Mouse (Mus musculus): ENCODE measurements around the gene Higd1c.

DNA sequence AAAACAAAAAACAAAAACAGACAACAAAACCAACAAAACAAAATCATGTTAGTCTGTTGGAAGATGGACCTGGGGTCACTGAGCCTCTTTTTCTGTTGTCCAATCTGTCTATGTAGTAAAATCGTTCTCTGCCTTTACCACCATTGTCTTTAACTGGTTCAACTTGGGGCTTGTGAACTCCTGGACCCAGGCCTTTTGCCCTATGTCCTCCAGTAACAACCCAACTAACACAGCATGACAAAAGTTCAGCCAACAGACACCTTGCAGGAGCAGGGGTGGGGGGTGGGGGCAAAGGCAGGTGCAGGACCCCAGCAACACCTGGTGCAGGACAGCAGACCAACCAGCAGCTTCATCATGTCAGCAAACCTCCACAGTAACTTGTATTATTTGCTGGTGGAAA is 44.5 kb upstream of the Higd1c start:
- TF ChIP-seq CTCF (IDR thresholded peaks at IDR 0.05; ENCODE audit: low read depth) (no peak), EP300 (optimal IDR thresholded peaks at IDR 0.05) (no peak)

Measured in stomach, postnatal 0 days (tissue).